Mouse (Mus musculus): ENCODE data around the gene Fkbp3.

Fkbp3 gene

GRCm38 (mm10) chr12:65022842-65023241, 51.0 kb downstream of the Fkbp3 start:
- DNase-seq = no peak

All from lung, postnatal 10 days (tissue).